Mouse (Mus musculus) frontal cortex, postnatal 25 days (tissue): ENCODE measurements around the gene Ano1.
A peak's percentile ranks its signal among the peaks of the same experiment; 100 is the strongest.

Experiments used
- DNase-seq, 2 experiments: peaks; one replicate each; pipeline ENCODE4 v3.0.0; 2022; ENCODE audit warnings: low spot score in 2 of 2

Gene Ano1

DNA sequence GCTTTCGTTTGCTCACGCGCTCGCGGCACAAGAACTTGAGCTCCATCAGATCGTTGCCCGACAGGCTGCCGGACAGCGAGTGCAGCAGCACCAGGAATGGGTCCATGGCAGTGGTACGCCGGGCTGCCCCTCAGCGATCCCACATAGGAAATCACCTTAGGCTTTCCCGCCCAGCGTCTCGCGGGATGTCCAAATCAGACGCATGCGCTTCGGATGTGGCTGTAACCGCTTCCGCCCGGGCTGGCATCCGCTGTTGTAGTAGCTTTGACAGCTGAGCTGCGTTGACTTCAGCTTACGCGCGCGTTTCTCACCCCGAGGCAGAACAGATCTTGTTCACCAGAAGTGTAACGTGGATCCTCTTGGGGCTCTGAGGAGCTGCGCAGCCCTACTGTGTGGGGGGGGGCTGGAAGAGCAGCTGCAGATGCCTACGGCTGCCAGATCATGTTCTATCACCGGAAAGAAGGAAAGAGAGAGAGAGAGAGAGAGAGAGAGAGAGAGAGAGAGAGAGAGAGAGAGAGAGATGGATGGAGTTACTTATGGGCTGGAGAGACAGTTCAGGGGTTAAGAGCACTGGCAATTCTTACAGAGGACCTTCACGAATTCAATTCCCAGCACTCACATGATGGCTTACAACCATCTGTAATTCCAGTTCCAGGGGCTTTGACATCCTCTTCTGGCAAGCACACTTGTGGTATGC, 169.3 kb downstream of the Ano1 start, which contains the start of gene Fadd:
Gene Fadd (minus strand): TSS at position 180 of the 697 bp plus-strand sequence.
- peak; percentile 89 to 93 for DNase-seq

DNA sequence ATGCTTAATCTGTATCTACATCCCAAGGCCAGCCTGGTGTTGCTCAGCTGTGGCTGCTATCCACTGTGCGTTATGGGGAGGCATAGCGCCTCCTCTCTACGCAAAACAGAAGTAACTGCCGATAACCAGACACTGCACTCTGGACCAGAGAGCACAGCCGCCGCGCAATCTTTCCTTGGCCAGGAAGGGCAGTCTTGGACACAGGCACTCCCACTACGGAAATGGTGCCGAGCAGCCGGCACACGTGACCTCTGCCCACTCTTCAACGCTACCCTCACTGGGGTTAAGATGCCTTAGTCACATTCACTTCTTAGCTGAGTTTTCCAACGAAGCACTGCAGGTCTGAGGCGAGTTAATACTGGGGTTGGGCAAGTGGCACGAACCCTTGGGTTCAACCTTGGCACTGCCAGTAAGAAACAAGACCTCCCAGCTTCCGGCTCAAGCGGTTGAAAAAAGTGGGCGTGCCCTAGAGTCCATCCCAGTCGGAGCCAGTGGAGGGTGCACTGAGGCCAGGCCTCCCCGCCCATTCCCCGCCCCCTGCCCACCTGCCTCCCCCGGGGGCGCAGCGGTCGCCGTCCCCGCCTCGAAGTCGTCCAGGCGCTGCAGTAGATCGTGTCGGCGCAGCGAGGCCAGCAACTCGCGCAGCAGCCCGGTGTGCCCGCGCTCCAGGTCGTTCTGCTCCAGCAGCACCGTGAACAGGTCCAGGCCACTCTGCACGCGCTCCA, 170.1 kb downstream of the Ano1 start:
- peak in 1 of 2 experiments; percentile 36 for DNase-seq

DNA sequence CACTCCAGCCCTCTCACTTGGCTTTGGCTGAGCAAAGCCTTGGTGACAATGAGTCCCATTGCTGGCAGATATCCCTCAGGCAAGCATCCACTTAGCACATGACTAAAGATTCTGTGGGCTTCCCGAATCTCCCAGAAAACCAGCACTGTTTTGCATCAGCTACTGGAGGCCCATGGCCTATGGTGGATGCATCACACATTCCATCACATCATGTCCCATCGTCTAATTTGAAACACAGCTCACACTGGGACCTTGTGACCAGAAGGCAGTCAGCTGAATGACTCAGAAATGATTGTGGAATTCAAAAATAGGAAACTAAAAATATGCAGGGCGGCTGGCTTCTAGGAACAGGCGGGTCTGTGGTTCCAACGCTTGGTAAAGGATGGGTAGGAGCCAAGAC, 173.9 kb downstream of the Ano1 start:
- DNase-seq, result no peak

DNA sequence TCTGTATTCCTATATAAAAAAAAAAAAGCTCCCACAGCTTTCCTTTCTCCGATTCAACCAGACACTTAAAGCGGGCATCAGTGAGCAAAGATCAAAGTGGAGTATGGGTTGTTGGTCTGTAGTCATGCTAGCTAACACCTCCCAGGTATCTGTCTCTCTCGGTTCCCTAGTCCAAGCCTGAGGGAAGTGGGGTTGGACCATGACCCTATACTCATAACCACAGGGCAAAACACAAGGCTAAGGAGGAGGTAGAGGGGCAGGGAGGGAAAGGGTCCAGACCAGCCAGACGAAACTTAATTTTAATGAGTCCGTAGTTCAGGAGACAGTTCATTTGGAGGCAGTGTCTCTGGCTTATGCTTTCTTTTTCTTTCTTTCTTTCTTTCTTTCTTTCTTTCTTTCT, 179.5 kb downstream of the Ano1 start:
- DNase-seq, result no peak

DNA sequence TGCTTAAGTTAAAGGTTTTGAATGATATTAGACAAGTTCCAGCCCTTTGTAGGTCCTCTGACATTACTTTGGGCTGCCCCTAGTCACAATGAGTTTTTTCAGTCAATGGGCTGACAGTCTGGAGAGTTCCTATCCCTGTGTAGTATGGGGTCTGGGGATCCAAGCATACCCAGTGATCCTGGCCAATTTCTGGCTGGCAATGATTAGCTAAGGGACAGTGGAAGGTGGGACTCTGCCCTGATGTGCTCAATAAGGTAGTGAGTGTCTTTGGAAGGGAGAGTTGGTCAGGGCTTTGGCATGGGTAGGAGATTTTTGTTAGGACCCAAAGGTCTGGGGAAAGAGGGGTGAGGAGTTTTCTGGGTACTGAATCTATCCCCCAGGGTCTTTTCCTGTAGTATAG, 180.2 kb downstream of the Ano1 start:
- DNase-seq, result no peak

DNA sequence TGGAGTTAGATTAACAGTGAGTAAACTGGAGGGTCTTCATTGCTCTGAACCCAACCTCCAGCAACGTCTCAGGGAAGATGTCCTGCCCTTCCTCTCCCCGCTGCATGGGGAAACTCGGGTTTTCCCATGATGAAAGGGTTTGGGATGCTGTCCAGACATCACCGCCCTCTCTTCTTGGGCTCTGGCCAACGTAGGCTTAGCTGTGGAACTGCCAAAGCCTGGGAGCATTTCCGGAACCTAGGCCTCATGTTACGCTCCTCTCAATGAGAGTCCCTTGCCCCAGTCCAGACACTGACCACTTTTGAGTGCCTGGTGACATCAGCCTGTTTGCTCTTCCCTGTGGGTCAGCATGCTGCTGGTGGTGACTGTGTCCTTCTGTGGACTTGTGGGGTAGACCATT, 182.3 kb downstream of the Ano1 start:
- no peak for DNase-seq

DNA sequence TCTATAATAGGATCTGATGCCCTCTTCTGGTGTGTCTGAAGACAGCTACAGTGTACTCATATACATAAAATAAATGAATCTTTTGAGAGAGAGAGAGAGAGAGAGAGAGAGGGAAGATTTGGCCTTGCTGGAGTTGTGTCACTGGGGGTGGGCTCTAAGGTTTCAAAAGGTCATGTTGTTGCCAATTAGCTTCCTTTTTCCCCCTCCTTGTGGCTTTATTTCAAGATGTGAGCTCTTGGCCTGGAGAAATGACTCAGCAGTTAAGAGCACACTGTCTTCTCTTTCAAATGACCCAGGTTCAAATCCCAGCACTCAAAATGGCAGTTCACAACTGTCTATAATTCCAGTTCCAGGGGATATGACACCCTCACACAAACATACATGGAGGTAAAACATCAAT, 183.7 kb downstream of the Ano1 start:
- no peak for DNase-seq

DNA sequence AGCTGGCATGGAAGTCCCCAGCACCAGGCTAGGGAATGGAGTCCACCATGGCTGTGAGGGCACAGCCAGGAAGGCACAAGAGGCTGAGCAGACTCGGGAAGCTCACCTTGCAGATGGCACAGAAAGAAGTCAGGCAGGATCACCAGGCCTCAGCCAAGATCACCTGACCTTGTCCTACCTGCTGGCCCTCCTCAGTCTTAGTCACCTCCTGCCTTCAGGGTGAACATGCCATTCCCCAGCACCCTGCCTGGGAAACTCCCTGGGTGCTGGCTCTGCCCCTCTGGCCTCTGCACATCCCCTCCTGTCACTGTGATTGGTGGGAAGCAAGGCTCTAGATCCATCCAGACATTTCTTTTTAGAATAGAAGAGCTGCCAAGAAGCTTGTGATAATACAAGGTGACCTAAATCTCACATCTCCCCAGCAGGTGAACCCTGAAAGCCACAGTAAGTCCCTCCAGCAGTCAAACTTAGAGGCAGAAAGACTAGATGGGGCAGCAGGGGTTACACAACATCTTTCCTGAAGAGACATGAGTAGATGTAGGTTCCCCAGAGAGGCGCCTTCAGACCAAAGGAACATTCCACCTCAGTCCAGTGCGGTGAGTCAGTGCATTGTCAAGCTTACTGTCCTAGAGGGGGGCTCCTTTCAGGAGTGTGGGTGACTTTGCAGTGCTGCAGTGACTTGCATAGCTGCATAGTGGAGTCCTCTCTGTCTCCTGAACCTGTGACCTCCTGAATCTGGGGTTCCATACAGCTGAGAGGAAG, 184.7 kb downstream of the Ano1 start:
- no peak for DNase-seq

DNA sequence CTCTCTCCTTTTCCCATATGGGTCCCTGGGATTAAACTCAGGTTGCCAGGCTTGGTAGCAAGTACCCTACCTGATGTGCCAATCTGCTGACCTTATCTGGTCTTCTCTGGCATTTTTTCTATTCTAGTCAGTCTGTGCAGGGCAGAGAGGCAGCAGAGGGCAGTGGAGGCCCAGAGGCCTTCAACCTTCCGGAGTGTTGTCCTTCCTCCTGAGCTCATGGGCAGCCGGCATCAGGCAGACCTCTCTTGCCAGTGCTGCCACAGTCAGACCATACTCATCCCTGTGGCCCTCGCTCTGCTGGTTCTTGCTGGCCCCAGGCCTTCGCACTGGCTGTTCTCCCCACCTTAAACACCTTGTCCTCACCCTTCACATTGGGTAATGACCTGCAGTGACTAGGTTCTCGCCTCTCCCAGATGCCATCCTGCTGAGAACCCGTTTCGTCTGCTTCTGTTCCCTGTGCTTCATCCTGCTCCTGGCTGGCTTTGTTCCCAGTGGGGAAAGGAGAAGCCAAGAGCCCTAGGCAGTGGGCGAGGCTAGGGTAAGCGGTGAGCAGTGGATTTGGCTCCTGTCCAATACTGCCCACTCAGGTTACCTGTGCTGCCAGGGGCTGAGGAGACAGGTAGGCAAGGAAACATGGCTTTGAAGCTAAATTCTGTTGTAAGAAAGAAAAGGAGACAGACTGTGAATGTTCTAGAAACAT, 188.2 kb downstream of the Ano1 start:
- DNase-seq, result no peak

DNA sequence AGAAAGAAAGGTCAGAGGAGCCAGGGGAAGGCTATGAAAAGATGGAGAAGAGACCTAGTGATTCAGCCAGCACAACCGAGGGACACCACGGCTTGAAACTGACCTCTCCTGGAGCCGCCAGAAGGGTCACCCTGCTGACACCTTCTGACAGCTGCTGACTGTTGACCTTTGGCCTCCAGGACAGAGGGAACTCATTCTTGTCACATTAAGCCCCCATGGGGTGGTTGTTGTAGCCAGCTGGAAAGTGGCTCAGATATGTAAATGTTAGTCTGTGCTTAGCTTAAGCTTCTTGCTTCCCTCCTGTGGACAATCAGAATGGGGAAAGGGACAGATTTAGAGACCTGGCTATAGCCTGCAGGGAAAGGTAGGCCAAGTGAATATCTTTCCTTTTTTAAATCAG, 189.8 kb downstream of the Ano1 start:
- DNase-seq, result no peak

DNA sequence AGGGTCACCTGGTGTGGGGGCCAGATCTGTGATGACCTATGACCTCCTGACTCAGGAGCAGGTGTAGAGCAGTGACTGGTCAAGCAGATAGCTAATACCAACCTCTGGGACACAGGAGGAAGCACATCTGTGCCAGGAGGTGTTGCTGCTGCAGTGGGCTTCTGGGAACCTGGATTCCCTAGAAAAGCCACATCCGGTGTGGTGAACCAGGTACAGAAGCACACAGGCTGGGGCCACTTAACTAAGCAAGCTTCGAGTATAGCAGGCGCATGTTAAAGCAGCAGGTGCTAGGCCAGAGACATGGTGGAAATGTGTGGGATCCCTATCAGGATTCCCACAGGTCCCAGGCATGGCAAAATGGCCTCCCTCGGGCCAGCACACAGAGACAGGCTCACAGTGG, 191.2 kb downstream of the Ano1 start:
- no peak for DNase-seq

DNA sequence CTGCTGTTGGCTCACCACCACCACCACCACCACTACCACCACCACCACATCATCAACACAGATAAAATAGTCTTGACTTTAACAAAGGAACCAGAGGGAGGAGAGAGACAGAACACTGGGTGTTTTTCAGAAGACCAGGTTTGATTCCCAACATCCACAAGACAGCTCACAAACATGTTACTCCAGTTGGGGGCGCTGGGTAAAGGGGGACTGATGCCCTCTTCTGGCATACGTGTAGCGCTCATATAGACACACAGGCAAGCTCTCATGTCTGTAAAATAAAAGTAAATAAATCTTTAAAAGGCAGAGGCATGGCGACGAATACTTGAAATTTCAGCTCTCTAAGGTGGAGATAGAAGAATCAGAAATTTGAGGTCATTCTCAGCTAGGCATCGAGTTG, 193.2 kb downstream of the Ano1 start:
- no peak for DNase-seq

DNA sequence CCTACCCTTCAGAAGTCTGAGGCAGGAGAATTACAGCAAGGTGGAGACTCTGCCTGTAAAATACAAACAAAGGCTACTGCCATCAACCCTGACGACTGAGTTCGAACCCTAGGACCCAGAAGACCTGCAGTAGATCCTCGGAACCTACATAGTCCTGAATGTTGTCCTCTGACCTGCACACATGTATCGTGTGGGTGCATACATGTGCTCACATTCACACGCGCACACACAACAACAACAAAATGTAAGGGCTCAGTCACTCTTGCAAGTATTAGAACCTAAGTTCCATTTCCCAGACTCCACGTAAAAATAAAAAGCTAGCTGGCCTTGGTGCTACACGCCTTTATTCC, 197.7 kb downstream of the Ano1 start:
- no peak for DNase-seq

DNA sequence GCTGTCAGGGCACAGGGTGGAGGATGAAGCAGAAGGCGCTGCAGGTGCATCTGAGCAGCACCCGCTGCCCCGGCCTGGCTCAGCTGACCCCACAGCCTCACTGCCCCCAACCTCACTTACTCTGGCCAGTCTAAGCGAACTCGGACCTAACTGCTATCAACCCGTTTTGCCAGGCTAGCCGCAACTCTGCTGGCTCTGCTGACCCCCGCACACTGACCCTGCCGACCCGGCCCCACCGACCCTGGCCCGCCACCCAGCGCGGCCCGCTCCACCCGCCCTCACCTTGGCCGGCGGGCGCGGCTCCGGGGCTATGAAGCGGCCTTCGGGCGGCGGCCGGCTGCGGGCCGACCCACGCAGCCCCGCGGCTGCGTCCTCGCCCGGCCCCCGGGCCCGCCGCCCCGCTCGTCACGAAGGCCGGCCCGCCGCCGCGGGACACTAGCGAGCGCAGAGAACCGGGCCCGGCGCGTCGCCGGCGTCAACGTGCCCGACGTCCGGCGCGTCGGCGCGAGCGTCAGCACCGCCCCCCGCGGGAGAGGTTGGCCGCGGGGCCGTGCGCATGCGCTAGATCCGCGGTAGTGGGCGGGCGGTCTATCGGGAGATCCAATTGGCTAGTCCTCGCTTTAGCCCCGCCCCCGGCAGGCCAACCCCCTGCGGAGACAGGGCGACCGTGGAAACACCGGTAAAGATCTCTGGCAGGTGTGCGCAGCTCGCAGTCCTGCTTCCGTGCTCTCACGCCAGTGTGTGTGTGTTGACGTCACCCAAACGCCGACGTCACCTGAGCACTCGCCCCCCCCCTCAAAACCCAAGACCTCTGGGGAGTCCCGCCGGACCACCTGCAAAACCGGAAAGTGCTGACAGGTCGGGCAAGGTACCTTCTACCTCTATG, 198.3 kb downstream of the Ano1 start, which contains the start of gene Ppfia1:
Gene Ppfia1 (minus strand): TSS at position 493 of the 886 bp plus-strand sequence.
- peak; percentile 91 to 97 for DNase-seq

DNA sequence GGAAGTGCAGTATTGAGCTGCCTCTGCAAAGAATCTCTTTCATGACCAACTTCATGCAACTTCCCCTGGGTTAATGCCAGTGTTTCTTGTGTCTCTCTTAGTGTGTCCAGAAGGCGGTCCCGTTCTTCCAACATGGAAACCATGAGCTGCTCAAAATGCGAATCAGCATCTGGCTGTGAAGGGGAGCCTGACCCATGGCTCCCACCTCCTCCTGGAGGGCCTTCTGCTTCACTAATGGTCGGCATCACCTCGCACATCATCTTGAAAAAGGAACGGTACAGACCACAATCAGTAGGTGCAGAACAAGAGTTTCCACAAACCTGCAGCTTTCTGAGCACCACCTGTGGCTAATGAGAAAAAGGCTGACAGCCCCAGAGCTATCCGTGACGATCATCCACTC, 199.5 kb downstream of the Ano1 start:
- no peak for DNase-seq

DNA sequence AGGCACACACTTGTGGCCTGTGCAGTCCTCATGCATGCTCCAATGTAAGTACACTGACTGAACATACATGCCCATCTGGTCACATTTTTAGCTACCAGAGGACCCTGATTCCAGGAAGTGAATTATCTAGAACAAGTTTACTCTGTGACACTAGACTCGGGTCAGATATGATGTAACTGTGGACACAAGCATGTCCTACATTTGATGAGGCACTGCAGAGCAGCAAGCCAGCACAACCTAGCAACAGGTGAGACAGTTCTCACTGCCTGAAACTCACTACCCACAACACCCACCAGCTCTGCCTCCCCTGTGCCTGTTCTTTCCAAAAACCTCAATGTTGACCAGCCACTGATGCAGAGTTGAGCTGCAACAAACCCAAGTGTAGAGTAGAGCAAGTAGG, 201.0 kb downstream of the Ano1 start:
- DNase-seq, result no peak

DNA sequence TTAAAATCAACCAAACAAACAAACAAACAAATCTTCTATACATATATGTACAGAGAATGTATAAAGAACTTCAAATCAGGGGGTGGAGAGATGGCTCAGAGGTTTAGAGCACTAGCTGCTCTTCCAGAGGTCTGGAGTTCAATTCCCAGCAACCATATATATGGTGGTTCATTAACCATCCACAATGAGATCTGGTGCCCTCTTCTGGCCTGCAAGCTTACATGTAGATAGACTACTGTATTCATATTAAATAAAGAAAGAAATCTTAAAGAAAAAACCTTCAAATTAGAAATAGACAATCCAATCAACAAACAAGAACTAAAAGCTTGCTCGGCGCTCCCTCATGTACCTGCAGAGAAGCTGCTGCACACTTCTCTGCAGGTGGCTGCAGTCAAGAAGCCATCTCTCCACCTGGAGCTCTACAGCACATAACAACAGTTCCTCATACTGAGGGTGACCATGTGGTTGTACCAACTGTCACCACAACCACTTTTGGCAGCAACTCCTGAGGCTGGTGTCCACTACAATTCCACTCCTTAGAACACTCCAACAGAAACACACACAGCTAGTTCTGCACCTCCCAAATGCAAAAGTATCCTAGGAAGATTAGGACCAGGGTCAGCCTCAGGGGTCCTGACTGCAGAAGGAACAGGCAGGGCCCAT, 201.7 kb downstream of the Ano1 start:
- DNase-seq, result no peak

DNA sequence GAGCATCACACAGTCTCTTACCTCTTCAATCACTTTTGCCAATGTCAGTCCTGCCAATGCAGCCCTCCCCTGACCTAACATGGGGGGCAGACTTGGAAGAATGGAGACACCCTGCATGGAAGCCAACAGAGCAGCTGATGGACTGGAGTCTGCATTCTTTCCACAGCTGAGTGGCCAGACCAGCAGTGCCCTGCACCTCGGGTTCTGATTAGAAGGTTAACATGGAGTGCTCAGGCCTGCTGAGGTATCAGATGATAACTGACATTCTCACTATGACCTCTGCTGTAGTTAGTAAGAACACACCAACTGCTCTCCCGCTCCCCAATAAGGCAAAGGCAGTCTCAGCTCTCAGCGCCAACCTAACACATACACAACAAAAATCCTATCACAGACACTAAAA, 206.5 kb downstream of the Ano1 start:
- DNase-seq, result no peak

DNA sequence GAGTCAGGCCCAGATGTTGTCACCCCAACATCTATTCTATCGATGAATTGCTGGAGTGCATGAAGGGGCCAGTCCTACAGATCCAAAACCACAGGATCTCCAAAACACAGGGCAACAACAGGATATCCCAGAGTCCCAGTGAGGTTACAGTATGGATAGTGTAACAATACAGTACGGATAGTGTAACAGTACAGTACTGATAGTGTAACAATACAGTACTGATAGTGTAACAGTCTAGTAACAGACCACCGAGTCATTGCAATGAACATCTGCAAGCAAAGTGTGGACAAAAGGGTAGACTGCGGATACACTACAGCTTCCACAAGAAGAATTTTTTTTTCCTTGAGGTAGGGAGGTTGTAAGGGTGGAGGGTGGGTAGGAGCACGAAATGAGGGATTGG, 210.4 kb downstream of the Ano1 start:
- no peak for DNase-seq

DNA sequence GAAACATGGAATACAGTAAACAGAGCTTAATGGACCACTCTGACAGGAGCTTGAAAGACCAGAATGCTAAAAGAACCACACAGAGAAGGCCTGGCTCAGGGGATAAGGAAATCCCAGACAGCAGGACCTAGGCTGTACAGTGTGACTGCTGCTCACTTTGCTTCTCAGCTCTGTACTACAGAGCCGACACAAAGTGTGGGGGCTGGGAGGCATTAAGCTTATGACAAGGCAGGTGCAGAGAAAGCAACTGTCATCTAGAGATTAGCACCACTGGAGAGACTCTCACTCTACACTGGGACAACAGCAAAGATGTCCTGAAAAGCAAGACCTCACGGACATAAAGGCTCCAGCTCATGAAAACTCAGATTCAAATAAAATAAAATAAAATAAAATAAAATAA, 212.6 kb downstream of the Ano1 start:
- DNase-seq, result no peak
